Mouse (Mus musculus): ENCODE data around the gene Zhx3. TPM values are rescaled to one million over a fixed set of nuclear protein-coding genes. Genes with fewer than 3 reads are reported as not detected.

The Zhx3 gene
- polyA plus RNA-seq, 1 experiment from 2014 or later: 16.9 TPM

GRCm38 (mm10) chr2:160740521-160741156 is 132.2 kb downstream of the Zhx3 start:
- no peak overlapping the region; the same call in 1 of the 2 replicates for H3K27ac ChIP-seq (replicated peaks; ENCODE audit: low read depth, low read length)
- 0 out of 2 replicates have a peak, but pooled peaks cover 13% of the 10 kb centered on the region for H3K4me1 ChIP-seq (ENCODE audit: control insufficient read depth, insufficient read depth, low read length)
- peaks cover 38% of the 10 kb centered on the region for H3K36me3 ChIP-seq (ENCODE audit: control insufficient read depth, insufficient read depth, low read length)
- no peak overlapping the region for H3K4me2 ChIP-seq (ENCODE audit: low read length)
- H3K9me3 ChIP-seq (ENCODE audit: control insufficient read depth, low read length): no peaks in the 10 kb centered on the region
- H3K9ac ChIP-seq (replicated peaks; ENCODE audit: low read length): no peak overlapping the region
- H3K27me3 ChIP-seq (ENCODE audit: control insufficient read depth, insufficient read depth, low read length): no peaks in the 10 kb centered on the region
- ATAC-seq (ENCODE audit: low FRiP score, low TSS enrichment): peak; percentile 43; the same call in 1 of the 2 replicates
- 61% methylated on average over 11 of the region's 11 CpGs for WGBS
- no peak overlapping the region for H3K4me3 ChIP-seq (replicated peaks; ENCODE audit: low read depth, low read length)
- DNase-seq: peak; percentile 11

- Histone ChIP-seq H3K4me3 (replicated peaks; ENCODE audit: low read depth, low read length) (no peak overlapping the region), H3K27me3 (ENCODE audit: control insufficient read depth, insufficient read depth, low read length) (no peaks in the 10 kb centered on the region), H3K4me1 (ENCODE audit: control insufficient read depth, insufficient read depth, low read length) (peaks cover 16% of the 10 kb centered on the region), H3K36me3 (ENCODE audit: control insufficient read depth, insufficient read depth, low read length) (peaks cover 38% of the 10 kb centered on the region), H3K9me3 (ENCODE audit: control insufficient read depth, low read length) (no peaks in the 10 kb centered on the region), H3K27ac (replicated peaks; ENCODE audit: low read depth, low read length) (no peak overlapping the region; the same call in 1 of the 2 replicates), H3K9ac (replicated peaks; ENCODE audit: low read length) (no peak overlapping the region), H3K4me2 (ENCODE audit: low read length) (no peak overlapping the region)
- 46% methylated on average over 2 of the region's 2 CpGs for WGBS
- ATAC-seq (ENCODE audit: low FRiP score, low TSS enrichment) (no peak), DNase-seq (no peak)
Observed at GRCm38 (mm10) chr2:160739647-160740356, 133.0 kb downstream of the Zhx3 start.

GRCm38 (mm10) chr2:160738354-160738753 is 134.4 kb downstream of the Zhx3 start:
- ATAC-seq (ENCODE audit: low FRiP score, low TSS enrichment): no peak
- 81% methylated on average over 5 of the region's 5 CpGs for WGBS
- Histone ChIP-seq H3K4me2 (ENCODE audit: low read length) (no peak overlapping the region), H3K4me3 (replicated peaks; ENCODE audit: low read depth, low read length) (no peak overlapping the region), H3K27me3 (ENCODE audit: control insufficient read depth, insufficient read depth, low read length) (no peaks in the 10 kb centered on the region), H3K9me3 (ENCODE audit: control insufficient read depth, low read length) (no peaks in the 10 kb centered on the region), H3K9ac (replicated peaks; ENCODE audit: low read length) (no peak overlapping the region), H3K36me3 (ENCODE audit: control insufficient read depth, insufficient read depth, low read length) (peaks cover 46% of the 10 kb centered on the region), H3K27ac (replicated peaks; ENCODE audit: low read depth, low read length) (no peak overlapping the region), H3K4me1 (ENCODE audit: control insufficient read depth, insufficient read depth, low read length) (peaks cover 30% of the 10 kb centered on the region)
- DNase-seq: no peak

- DNase-seq (no peak), ATAC-seq (ENCODE audit: low FRiP score, low TSS enrichment) (no peak)
- Histone ChIP-seq H3K27ac (replicated peaks; ENCODE audit: low read depth, low read length) (no peak overlapping the region), H3K4me1 (ENCODE audit: control insufficient read depth, insufficient read depth, low read length) (peaks cover 43% of the 10 kb centered on the region), H3K27me3 (ENCODE audit: control insufficient read depth, insufficient read depth, low read length) (no peaks in the 10 kb centered on the region), H3K36me3 (ENCODE audit: control insufficient read depth, insufficient read depth, low read length) (peaks cover 46% of the 10 kb centered on the region), H3K4me3 (replicated peaks; ENCODE audit: low read depth, low read length) (no peak overlapping the region), H3K4me2 (ENCODE audit: low read length) (no peak overlapping the region), H3K9me3 (ENCODE audit: control insufficient read depth, low read length) (no peaks in the 10 kb centered on the region), H3K9ac (replicated peaks; ENCODE audit: low read length) (no peak overlapping the region)
- WGBS: 100% methylated on average over 3 of the region's 3 CpGs
Observed at GRCm38 (mm10) chr2:160736466-160736865, 136.3 kb downstream of the Zhx3 start.

- H3K4me1 ChIP-seq (ENCODE audit: control insufficient read depth, insufficient read depth, low read length): peaks cover 45% of the 10 kb centered on the region
- H3K9ac ChIP-seq (replicated peaks; ENCODE audit: low read length): no peak overlapping the region
- H3K9me3 ChIP-seq (ENCODE audit: control insufficient read depth, low read length): no peaks in the 10 kb centered on the region
- DNase-seq (no peak), ATAC-seq (ENCODE audit: low FRiP score, low TSS enrichment) (no peak)
- 89% methylated on average over 5 of the region's 5 CpGs for WGBS
- no peak overlapping the region for H3K4me2 ChIP-seq (ENCODE audit: low read length)
- no peaks in the 10 kb centered on the region for H3K27me3 ChIP-seq (ENCODE audit: control insufficient read depth, insufficient read depth, low read length)
- H3K27ac ChIP-seq (replicated peaks; ENCODE audit: low read depth, low read length): no peak overlapping the region
- H3K4me3 ChIP-seq (replicated peaks; ENCODE audit: low read depth, low read length): no peak overlapping the region
- peaks cover 46% of the 10 kb centered on the region for H3K36me3 ChIP-seq (ENCODE audit: control insufficient read depth, insufficient read depth, low read length)
Observed at GRCm38 (mm10) chr2:160735706-160736310, 137.0 kb downstream of the Zhx3 start.

- peak overlapping the region; percentile 75 for H3K4me2 ChIP-seq (ENCODE audit: low read length)
- H3K9me3 ChIP-seq (ENCODE audit: control insufficient read depth, low read length): no peaks in the 10 kb centered on the region
- H3K36me3 ChIP-seq (ENCODE audit: control insufficient read depth, insufficient read depth, low read length): peaks cover 42% of the 10 kb centered on the region
- H3K4me1 ChIP-seq (ENCODE audit: control insufficient read depth, insufficient read depth, low read length): peaks cover 39% of the 10 kb centered on the region
- DNase-seq: no peak
- no peak overlapping the region for H3K27ac ChIP-seq (replicated peaks; ENCODE audit: low read depth, low read length)
- ATAC-seq (ENCODE audit: low FRiP score, low TSS enrichment): no peak
- 92% methylated on average over 3 of the region's 3 CpGs for WGBS
- H3K4me3 ChIP-seq (replicated peaks; ENCODE audit: low read depth, low read length): no peak overlapping the region
- no peaks in the 10 kb centered on the region for H3K27me3 ChIP-seq (ENCODE audit: control insufficient read depth, insufficient read depth, low read length)
- no peak overlapping the region for H3K9ac ChIP-seq (replicated peaks; ENCODE audit: low read length)
Observed at GRCm38 (mm10) chr2:160734331-160734730, 138.5 kb downstream of the Zhx3 start.

GRCm38 (mm10) chr2:160733131-160733531 is 139.7 kb downstream of the Zhx3 start:
- Histone ChIP-seq H3K4me2 (ENCODE audit: low read length) (peak overlapping the region; percentile 75), H3K27me3 (ENCODE audit: control insufficient read depth, insufficient read depth, low read length) (no peaks in the 10 kb centered on the region), H3K36me3 (ENCODE audit: control insufficient read depth, insufficient read depth, low read length) (peaks cover 31% of the 10 kb centered on the region), H3K27ac (replicated peaks; ENCODE audit: low read depth, low read length) (0 out of 2 replicates have a peak overlapping the region, but pooled peaks have one; percentile 2), H3K9me3 (ENCODE audit: control insufficient read depth, low read length) (no peaks in the 10 kb centered on the region), H3K4me1 (ENCODE audit: control insufficient read depth, insufficient read depth, low read length) (peaks cover 39% of the 10 kb centered on the region), H3K9ac (replicated peaks; ENCODE audit: low read length) (peak overlapping the region; percentile 100), H3K4me3 (replicated peaks; ENCODE audit: low read depth, low read length) (peak overlapping the region; percentile 89)
- DNase-seq: no peak
- ATAC-seq (ENCODE audit: low FRiP score, low TSS enrichment): no peak
- WGBS: 80% methylated on average over 7 of the region's 7 CpGs

- Histone ChIP-seq H3K36me3 (ENCODE audit: control insufficient read depth, insufficient read depth, low read length) (peaks cover 28% of the 10 kb centered on the region), H3K4me1 (ENCODE audit: control insufficient read depth, insufficient read depth, low read length) (peaks cover 39% of the 10 kb centered on the region), H3K27ac (replicated peaks; ENCODE audit: low read depth, low read length) (0 out of 2 replicates have a peak overlapping the region, but pooled peaks have one; percentile 2), H3K27me3 (ENCODE audit: control insufficient read depth, insufficient read depth, low read length) (no peaks in the 10 kb centered on the region), H3K4me3 (replicated peaks; ENCODE audit: low read depth, low read length) (peak overlapping the region; percentile 89), H3K9ac (replicated peaks; ENCODE audit: low read length) (peak overlapping the region; percentile 100), H3K9me3 (ENCODE audit: control insufficient read depth, low read length) (no peaks in the 10 kb centered on the region), H3K4me2 (ENCODE audit: low read length) (peak overlapping the region; percentile 75)
- DNase-seq: no peak
- ATAC-seq (ENCODE audit: low FRiP score, low TSS enrichment): no peak
- WGBS: 40% methylated on average over 9 of the region's 9 CpGs
Observed at GRCm38 (mm10) chr2:160732420-160732995, 140.3 kb downstream of the Zhx3 start.
